Mouse (Mus musculus): ENCODE measurements around the gene Mettl1. TPM values are rescaled to one million over a fixed set of nuclear protein-coding genes. Genes with fewer than 3 reads are reported as not detected.
"Not testable (repeated sequence)": the region's sequence is repeated elsewhere in the genome, so short reads cannot be mapped to it uniquely, and the experiment has no call there.

Gene Mettl1
- polyA plus RNA-seq, 1 experiment = 20.2 TPM

- Histone ChIP-seq H3K9me3 (replicated peaks; ENCODE audit: control insufficient read depth, insufficient read depth, low read length, poor library complexity, severe bottlenecking) (no peaks in the 10 kb centered on the region), H3K4me3 (ENCODE audit: low read depth, low read length) (no peak overlapping the region), H3K4me1 (ENCODE audit: control insufficient read depth, insufficient read depth, low read length) (peaks cover 2% of the 10 kb centered on the region), H3K27me3 (ENCODE audit: control insufficient read depth, insufficient read depth, low read length, poor library complexity, severe bottlenecking) (no peaks in the 10 kb centered on the region), H3K9ac (ENCODE audit: low read depth, poor library complexity, severe bottlenecking) (no peak overlapping the region), H3K27ac (ENCODE audit: insufficient read depth, low read length) (no peak overlapping the region), H3K36me3 (ENCODE audit: control insufficient read depth, insufficient read depth, low read length, poor library complexity, severe bottlenecking) (peaks cover 18% of the 10 kb centered on the region)
- TF ChIP-seq CTCF (IDR thresholded peaks at IDR 0.05; ENCODE audit: low read depth, low read length) (no peak), EP300 (IDR thresholded peaks at IDR 0.05; ENCODE audit: insufficient read depth, low read depth, low read length) (no peak), POLR2A (IDR thresholded peaks at IDR 0.05; ENCODE audit: insufficient read depth, low read length) (no peak)
These were observed 20.3 kb downstream of the Mettl1 start for GRCm38 (mm10) chr10:127061513-127061912.

- not testable (repeated sequence) for H3K27ac ChIP-seq (ENCODE audit: insufficient read depth, low read length); H3K4me3 ChIP-seq (ENCODE audit: low read depth, low read length); H3K27me3 ChIP-seq (ENCODE audit: control insufficient read depth, insufficient read depth, low read length, poor library complexity, severe bottlenecking); H3K4me1 ChIP-seq (ENCODE audit: control insufficient read depth, insufficient read depth, low read length); H3K9me3 ChIP-seq (replicated peaks; ENCODE audit: control insufficient read depth, insufficient read depth, low read length, poor library complexity, severe bottlenecking); H3K9ac ChIP-seq (ENCODE audit: low read depth, poor library complexity, severe bottlenecking)
- H3K36me3 ChIP-seq (ENCODE audit: control insufficient read depth, insufficient read depth, low read length, poor library complexity, severe bottlenecking) = peaks cover 24% of the 10 kb centered on the region
These were observed 20.9 kb downstream of the Mettl1 start for GRCm38 (mm10) chr10:127062101-127062500.

GRCm38 (mm10) chr10:127062503-127062902 lies 21.3 kb downstream of the Mettl1 start:
- Histone ChIP-seq H3K4me1 (ENCODE audit: control insufficient read depth, insufficient read depth, low read length) (peaks cover 2% of the 10 kb centered on the region), H3K4me3 (ENCODE audit: low read depth, low read length) (no peak overlapping the region), H3K27me3 (ENCODE audit: control insufficient read depth, insufficient read depth, low read length, poor library complexity, severe bottlenecking) (no peaks in the 10 kb centered on the region), H3K9me3 (replicated peaks; ENCODE audit: control insufficient read depth, insufficient read depth, low read length, poor library complexity, severe bottlenecking) (no peaks in the 10 kb centered on the region), H3K27ac (ENCODE audit: insufficient read depth, low read length) (no peak overlapping the region), H3K9ac (ENCODE audit: low read depth, poor library complexity, severe bottlenecking) (no peak overlapping the region), H3K36me3 (ENCODE audit: control insufficient read depth, insufficient read depth, low read length, poor library complexity, severe bottlenecking) (peaks cover 28% of the 10 kb centered on the region)
- TF ChIP-seq EP300 (IDR thresholded peaks at IDR 0.05; ENCODE audit: insufficient read depth, low read depth, low read length) (no peak), POLR2A (IDR thresholded peaks at IDR 0.05; ENCODE audit: insufficient read depth, low read length) (no peak), CTCF (IDR thresholded peaks at IDR 0.05; ENCODE audit: low read depth, low read length) (no peak)

GRCm38 (mm10) chr10:127063239-127063872 lies 22.1 kb downstream of the Mettl1 start, which contains the start of gene Cdk4:
Gene Cdk4, plus strand, starts transcription at chr10:127063534.
- H3K4me3 ChIP-seq (ENCODE audit: low read depth, low read length) = peak within 1 kb of the TSS; percentile 82
- peaks cover 2% of the 10 kb centered on the region for H3K4me1 ChIP-seq (ENCODE audit: control insufficient read depth, insufficient read depth, low read length)
- no peaks in the 10 kb centered on the region for H3K9me3 ChIP-seq (replicated peaks; ENCODE audit: control insufficient read depth, insufficient read depth, low read length, poor library complexity, severe bottlenecking)
- H3K9ac ChIP-seq (ENCODE audit: low read depth, poor library complexity, severe bottlenecking) = peak within 1 kb of the TSS; percentile 88
- H3K36me3 ChIP-seq (ENCODE audit: control insufficient read depth, insufficient read depth, low read length, poor library complexity, severe bottlenecking) = peaks cover 36% of the 10 kb centered on the region
- TF ChIP-seq CTCF (IDR thresholded peaks at IDR 0.05; ENCODE audit: low read depth, low read length) = no peak
- peak; percentile 81 for TF ChIP-seq EP300 (IDR thresholded peaks at IDR 0.05; ENCODE audit: insufficient read depth, low read depth, low read length)
- no peaks in the 10 kb centered on the region for H3K27me3 ChIP-seq (ENCODE audit: control insufficient read depth, insufficient read depth, low read length, poor library complexity, severe bottlenecking)
- H3K27ac ChIP-seq (ENCODE audit: insufficient read depth, low read length) = peak within 1 kb of the TSS; percentile 29; the same call in 1 of the 2 replicates

GRCm38 (mm10) chr10:127063913-127064870 lies 23.0 kb downstream of the Mettl1 start:
- no peaks in the 10 kb centered on the region for H3K27me3 ChIP-seq (ENCODE audit: control insufficient read depth, insufficient read depth, low read length, poor library complexity, severe bottlenecking)
- TF ChIP-seq CTCF (IDR thresholded peaks at IDR 0.05; ENCODE audit: low read depth, low read length) = no peak
- TF ChIP-seq EP300 (IDR thresholded peaks at IDR 0.05; ENCODE audit: insufficient read depth, low read depth, low read length) = no peak
- no peak for TF ChIP-seq POLR2A (IDR thresholded peaks at IDR 0.05; ENCODE audit: insufficient read depth, low read length)
- H3K27ac ChIP-seq (ENCODE audit: insufficient read depth, low read length) = peak overlapping the region; percentile 54; the same call in 1 of the 2 replicates
- H3K36me3 ChIP-seq (ENCODE audit: control insufficient read depth, insufficient read depth, low read length, poor library complexity, severe bottlenecking) = peaks cover 39% of the 10 kb centered on the region
- H3K4me1 ChIP-seq (ENCODE audit: control insufficient read depth, insufficient read depth, low read length) = peaks cover 2% of the 10 kb centered on the region
- peak overlapping the region; percentile 82 for H3K4me3 ChIP-seq (ENCODE audit: low read depth, low read length)
- H3K9ac ChIP-seq (ENCODE audit: low read depth, poor library complexity, severe bottlenecking) = peak overlapping the region; percentile 88
- H3K9me3 ChIP-seq (replicated peaks; ENCODE audit: control insufficient read depth, insufficient read depth, low read length, poor library complexity, severe bottlenecking) = no peaks in the 10 kb centered on the region

GRCm38 (mm10) chr10:127065981-127066380 lies 24.8 kb downstream of the Mettl1 start:
- Histone ChIP-seq H3K36me3 (ENCODE audit: control insufficient read depth, insufficient read depth, low read length, poor library complexity, severe bottlenecking) (peaks cover 39% of the 10 kb centered on the region), H3K9ac (ENCODE audit: low read depth, poor library complexity, severe bottlenecking) (no peak overlapping the region), H3K27me3 (ENCODE audit: control insufficient read depth, insufficient read depth, low read length, poor library complexity, severe bottlenecking) (no peaks in the 10 kb centered on the region), H3K9me3 (replicated peaks; ENCODE audit: control insufficient read depth, insufficient read depth, low read length, poor library complexity, severe bottlenecking) (no peaks in the 10 kb centered on the region), H3K27ac (ENCODE audit: insufficient read depth, low read length) (no peak overlapping the region), H3K4me3 (ENCODE audit: low read depth, low read length) (no peak overlapping the region), H3K4me1 (ENCODE audit: control insufficient read depth, insufficient read depth, low read length) (peaks cover 2% of the 10 kb centered on the region)
- TF ChIP-seq EP300 (IDR thresholded peaks at IDR 0.05; ENCODE audit: insufficient read depth, low read depth, low read length) (no peak), POLR2A (IDR thresholded peaks at IDR 0.05; ENCODE audit: insufficient read depth, low read length) (no peak), CTCF (IDR thresholded peaks at IDR 0.05; ENCODE audit: low read depth, low read length) (no peak)
